Mouse (Mus musculus): ENCODE measurements around the gene Krtap4-8. TPM values are rescaled to one million over a fixed set of nuclear protein-coding genes. Genes with fewer than 3 reads are reported as not detected.

Krtap4-8 gene
- polyA plus RNA-seq, 1 experiment from 2014 or later = not detected

DNA sequence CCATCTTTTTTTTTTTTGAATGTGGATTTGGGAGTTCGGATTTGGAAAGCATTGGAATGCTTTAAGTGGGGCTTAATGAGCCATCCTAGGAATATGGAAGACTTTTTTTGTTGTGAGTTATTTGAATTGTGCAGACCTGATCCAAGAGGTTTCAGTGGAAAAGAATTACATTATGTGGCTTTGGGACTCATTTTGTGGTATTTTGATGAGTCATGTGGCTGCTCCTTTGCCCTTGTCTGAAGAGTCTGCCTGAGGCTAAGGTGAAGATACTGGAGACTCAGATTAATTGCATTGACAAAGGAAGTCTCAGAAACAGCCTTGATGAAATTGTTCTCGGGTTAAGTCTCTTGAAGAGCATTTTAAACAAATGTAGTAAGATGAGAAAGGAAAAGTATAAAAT, 12.1 kb downstream of the Krtap4-8 start:
- H3K4me2 ChIP-seq (ENCODE audit: low read length) = no peak overlapping the region
- no peaks in the 10 kb centered on the region for H3K9me3 ChIP-seq (replicated peaks; ENCODE audit: control insufficient read depth, low read length, poor library complexity, severe bottlenecking)
- H3K4me3 ChIP-seq (ENCODE audit: low read depth, low read length) = no peak overlapping the region
- no peaks in the 10 kb centered on the region for H3K36me3 ChIP-seq (ENCODE audit: control insufficient read depth, insufficient read depth, low read length)
- no peaks in the 10 kb centered on the region for H3K27me3 ChIP-seq (ENCODE audit: control insufficient read depth, insufficient read depth, low read depth, low read length)
- WGBS = 69% methylated on average over 2 of the region's 2 CpGs
- no peak for ATAC-seq
- no peak overlapping the region for H3K9ac ChIP-seq (ENCODE audit: low read depth, low read length)
- H3K27ac ChIP-seq (ENCODE audit: low read length) = no peak overlapping the region
- H3K4me1 ChIP-seq (ENCODE audit: control insufficient read depth, insufficient read depth, low read length) = no peaks in the 10 kb centered on the region

DNA sequence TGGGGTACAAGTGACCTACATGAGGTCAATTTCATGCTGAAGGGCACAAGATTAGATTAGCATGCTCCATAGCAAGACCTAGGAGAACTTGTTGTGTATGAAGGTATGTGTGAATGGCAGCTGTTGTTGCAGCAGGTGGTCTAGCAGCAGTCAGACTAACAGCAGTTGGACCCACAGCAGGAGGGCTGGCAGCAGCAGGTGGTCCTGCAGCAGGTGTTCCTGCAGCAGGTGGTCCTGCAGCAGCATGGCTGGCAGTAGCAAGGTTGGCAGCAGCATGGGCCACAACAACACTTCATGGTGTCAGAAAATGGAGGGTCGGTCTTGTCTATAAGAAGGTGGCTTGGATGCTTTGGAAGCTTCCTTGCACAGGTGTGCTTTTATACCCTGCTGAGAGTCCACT, 21.6 kb downstream of the Krtap4-8 start:
- Histone ChIP-seq H3K4me1 (ENCODE audit: control insufficient read depth, insufficient read depth, low read length) (no peaks in the 10 kb centered on the region), H3K27ac (ENCODE audit: low read length) (no peak overlapping the region), H3K4me2 (ENCODE audit: low read length) (no peak overlapping the region), H3K4me3 (ENCODE audit: low read depth, low read length) (no peak overlapping the region), H3K9ac (ENCODE audit: low read depth, low read length) (no peak overlapping the region), H3K36me3 (ENCODE audit: control insufficient read depth, insufficient read depth, low read length) (no peaks in the 10 kb centered on the region), H3K27me3 (ENCODE audit: control insufficient read depth, insufficient read depth, low read depth, low read length) (no peaks in the 10 kb centered on the region), H3K9me3 (replicated peaks; ENCODE audit: control insufficient read depth, low read length, poor library complexity, severe bottlenecking) (no peaks in the 10 kb centered on the region)
- 84% methylated on average over 1 of the region's 1 CpGs for WGBS
- ATAC-seq = no peak

DNA sequence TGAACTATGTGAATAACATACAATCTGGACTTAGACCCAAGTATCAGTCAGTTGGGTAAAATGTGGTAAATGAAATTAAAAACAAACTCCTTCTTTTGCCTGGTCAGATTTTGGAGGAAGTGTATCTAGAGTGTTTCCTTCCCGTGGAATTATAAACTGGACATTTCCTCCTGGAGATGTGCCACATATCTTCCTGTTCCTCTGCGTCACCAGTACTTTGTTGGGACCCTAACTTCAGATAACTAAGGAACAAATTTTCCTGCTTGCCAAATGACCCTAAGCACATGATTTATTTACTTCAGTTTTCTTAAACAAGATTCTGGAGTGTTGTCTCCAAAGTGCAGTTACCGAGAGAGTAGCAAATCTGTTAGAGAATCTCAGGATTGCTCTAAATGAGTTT, 36.5 kb downstream of the Krtap4-8 start:
- WGBS = 91% methylated on average over 3 of the region's 3 CpGs
- Histone ChIP-seq H3K4me1 (ENCODE audit: control insufficient read depth, insufficient read depth, low read length) (no peaks in the 10 kb centered on the region), H3K27me3 (ENCODE audit: control insufficient read depth, insufficient read depth, low read depth, low read length) (no peaks in the 10 kb centered on the region), H3K4me3 (ENCODE audit: low read depth, low read length) (no peak overlapping the region), H3K27ac (ENCODE audit: low read length) (no peak overlapping the region), H3K9me3 (replicated peaks; ENCODE audit: control insufficient read depth, low read length, poor library complexity, severe bottlenecking) (no peaks in the 10 kb centered on the region), H3K36me3 (ENCODE audit: control insufficient read depth, insufficient read depth, low read length) (no peaks in the 10 kb centered on the region), H3K4me2 (ENCODE audit: low read length) (no peak overlapping the region), H3K9ac (ENCODE audit: low read depth, low read length) (no peak overlapping the region)
- ATAC-seq = no peak

DNA sequence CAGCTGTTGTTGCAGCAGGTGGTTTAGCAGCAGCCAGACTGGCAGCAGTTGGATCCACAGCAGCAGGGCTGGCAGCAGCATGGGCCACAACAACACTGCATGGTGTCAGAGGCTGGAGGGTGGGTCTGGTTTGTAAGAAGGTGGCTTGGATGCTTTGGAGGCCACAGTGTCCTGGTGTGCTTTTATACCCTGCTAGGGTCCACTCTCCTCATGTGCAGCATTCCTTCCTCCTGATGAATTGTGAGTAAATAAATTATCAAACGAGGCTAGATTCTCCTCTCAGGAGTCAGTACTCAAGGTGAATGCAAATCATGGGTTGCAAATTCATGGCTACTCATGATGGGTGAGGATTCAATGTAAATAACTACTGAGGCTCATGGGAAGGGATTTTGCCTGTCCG, 46.3 kb downstream of the Krtap4-8 start, which contains the start of gene Gm14180:
Gm14180 (minus strand) TSS at position 101 of the 400 bp plus-strand sequence.
- Histone ChIP-seq H3K36me3 (ENCODE audit: control insufficient read depth, insufficient read depth, low read length) (no peaks in the 10 kb centered on the region), H3K4me2 (ENCODE audit: low read length) (no peak within 1 kb of the TSS), H3K27me3 (ENCODE audit: control insufficient read depth, insufficient read depth, low read depth, low read length) (no peaks in the 10 kb centered on the region), H3K4me3 (ENCODE audit: low read depth, low read length) (no peak within 1 kb of the TSS), H3K27ac (ENCODE audit: low read length) (no peak within 1 kb of the TSS), H3K4me1 (ENCODE audit: control insufficient read depth, insufficient read depth, low read length) (no peaks in the 10 kb centered on the region), H3K9ac (ENCODE audit: low read depth, low read length) (no peak within 1 kb of the TSS), H3K9me3 (replicated peaks; ENCODE audit: control insufficient read depth, low read length, poor library complexity, severe bottlenecking) (no peaks in the 10 kb centered on the region)
- no peak for ATAC-seq
- WGBS = 70% methylated on average over 2 of the region's 2 CpGs

Other genes starting within 250 kb of the Krtap4-8 start
- not detected in 2 replicates for gene Krt40, start 237.5 kb downstream of the Krtap4-8 start, polyA plus RNA-seq (2015; fragmentation: Nextera tagmentation; extraction: Ambion mirVana)
- gene Krtap3-3, start 229.8 kb downstream of the Krtap4-8 start, polyA plus RNA-seq (2015; fragmentation: Nextera tagmentation; extraction: Ambion mirVana) = not detected in 2 replicates
- not detected in 2 replicates for gene Krtap3-2, start 223.9 kb downstream of the Krtap4-8 start, polyA plus RNA-seq (2015; fragmentation: Nextera tagmentation; extraction: Ambion mirVana)
- not detected in 2 replicates for gene Gm11939, start 221.2 kb downstream of the Krtap4-8 start, polyA plus RNA-seq (2015; fragmentation: Nextera tagmentation; extraction: Ambion mirVana)
- not detected in 2 replicates for gene Krtap3-1, start 214.1 kb downstream of the Krtap4-8 start, polyA plus RNA-seq (2015; fragmentation: Nextera tagmentation; extraction: Ambion mirVana)
- gene Krtap1-5, start 199.7 kb downstream of the Krtap4-8 start, polyA plus RNA-seq (2015; fragmentation: Nextera tagmentation; extraction: Ambion mirVana) = not detected in 2 replicates
- gene Krtap1-4, start 197.1 kb downstream of the Krtap4-8 start, polyA plus RNA-seq (2015; fragmentation: Nextera tagmentation; extraction: Ambion mirVana) = not detected in 2 replicates
- gene Krtap1-3, start 189.4 kb downstream of the Krtap4-8 start, polyA plus RNA-seq (2015; fragmentation: Nextera tagmentation; extraction: Ambion mirVana) = not detected in 2 replicates
- not detected in 2 replicates for gene Krtap9-3, start 182.6 kb downstream of the Krtap4-8 start, polyA plus RNA-seq (2015; fragmentation: Nextera tagmentation; extraction: Ambion mirVana)
- not detected in 2 replicates for gene Gm11938, start 177.4 kb downstream of the Krtap4-8 start, polyA plus RNA-seq (2015; fragmentation: Nextera tagmentation; extraction: Ambion mirVana)
- not detected in 2 replicates for gene Gm11937, start 170.5 kb downstream of the Krtap4-8 start, polyA plus RNA-seq (2015; fragmentation: Nextera tagmentation; extraction: Ambion mirVana)
- gene Krtap2-4, start 165.9 kb downstream of the Krtap4-8 start, polyA plus RNA-seq (2015; fragmentation: Nextera tagmentation; extraction: Ambion mirVana) = not detected in 2 replicates
- gene Gm11562, start 160.3 kb downstream of the Krtap4-8 start, polyA plus RNA-seq (2015; fragmentation: Nextera tagmentation; extraction: Ambion mirVana) = not detected in 2 replicates
- gene Krtap4-1, start 152.5 kb downstream of the Krtap4-8 start, polyA plus RNA-seq (2015; fragmentation: Nextera tagmentation; extraction: Ambion mirVana) = not detected in 2 replicates
- 0.25 TPM in 1 of 2 replicates, not detected in the other for gene Krtap4-2, start 145.6 kb downstream of the Krtap4-8 start, polyA plus RNA-seq (2015; fragmentation: Nextera tagmentation; extraction: Ambion mirVana)
- not detected in 2 replicates for gene Krtap4-7, start 136.6 kb downstream of the Krtap4-8 start, polyA plus RNA-seq (2015; fragmentation: Nextera tagmentation; extraction: Ambion mirVana)
- gene Gm11555, start 130.5 kb downstream of the Krtap4-8 start, polyA plus RNA-seq (2015; fragmentation: Nextera tagmentation; extraction: Ambion mirVana) = not detected in 2 replicates
- gene Gm11563, start 121.7 kb downstream of the Krtap4-8 start, polyA plus RNA-seq (2015; fragmentation: Nextera tagmentation; extraction: Ambion mirVana) = not detected in 2 replicates
- gene Krtap4-6, start 114.7 kb downstream of the Krtap4-8 start, polyA plus RNA-seq (2015; fragmentation: Nextera tagmentation; extraction: Ambion mirVana) = not detected in 2 replicates
- gene Gm14190, start 90.0 kb downstream of the Krtap4-8 start, polyA plus RNA-seq (2015; fragmentation: Nextera tagmentation; extraction: Ambion mirVana) = not detected in 2 replicates
- not detected in 2 replicates for gene Gm14180, start 46.4 kb downstream of the Krtap4-8 start, polyA plus RNA-seq (2015; fragmentation: Nextera tagmentation; extraction: Ambion mirVana)
- not detected in 2 replicates for gene Gm11595, start 7.8 kb downstream of the Krtap4-8 start, polyA plus RNA-seq (2015; fragmentation: Nextera tagmentation; extraction: Ambion mirVana)
- not detected in 2 replicates for gene Krtap4-9, start 4.5 kb upstream of the Krtap4-8 start, polyA plus RNA-seq (2015; fragmentation: Nextera tagmentation; extraction: Ambion mirVana)
- not detected in 2 replicates for gene Gm11596, start 12.8 kb upstream of the Krtap4-8 start, polyA plus RNA-seq (2015; fragmentation: Nextera tagmentation; extraction: Ambion mirVana)
- gene Gm11569, start 18.2 kb upstream of the Krtap4-8 start, polyA plus RNA-seq (2015; fragmentation: Nextera tagmentation; extraction: Ambion mirVana) = not detected in 2 replicates
- gene Gm11554, start 23.7 kb upstream of the Krtap4-8 start, polyA plus RNA-seq (2015; fragmentation: Nextera tagmentation; extraction: Ambion mirVana) = not detected in 2 replicates
- gene Krtap4-13, start 29.2 kb upstream of the Krtap4-8 start, polyA plus RNA-seq (2015; fragmentation: Nextera tagmentation; extraction: Ambion mirVana) = not detected in 2 replicates
- not detected in 2 replicates for gene Gm11564, start 35.0 kb upstream of the Krtap4-8 start, polyA plus RNA-seq (2015; fragmentation: Nextera tagmentation; extraction: Ambion mirVana)
- gene 2300003K06Rik, start 57.4 kb upstream of the Krtap4-8 start, polyA plus RNA-seq (2015; fragmentation: Nextera tagmentation; extraction: Ambion mirVana) = not detected in 2 replicates
- gene Krtap4-16, start 70.9 kb upstream of the Krtap4-8 start, polyA plus RNA-seq (2015; fragmentation: Nextera tagmentation; extraction: Ambion mirVana) = not detected in 2 replicates
- gene Gm11568, start 77.2 kb upstream of the Krtap4-8 start, polyA plus RNA-seq (2015; fragmentation: Nextera tagmentation; extraction: Ambion mirVana) = not detected in 2 replicates
- gene Gm11559, start 83.8 kb upstream of the Krtap4-8 start, polyA plus RNA-seq (2015; fragmentation: Nextera tagmentation; extraction: Ambion mirVana) = not detected in 2 replicates
- not detected in 2 replicates for gene Krtap9-1, start 92.7 kb upstream of the Krtap4-8 start, polyA plus RNA-seq (2015; fragmentation: Nextera tagmentation; extraction: Ambion mirVana)
- not detected in 2 replicates for gene Gm11567, start 98.5 kb upstream of the Krtap4-8 start, polyA plus RNA-seq (2015; fragmentation: Nextera tagmentation; extraction: Ambion mirVana)
- not detected in 2 replicates for gene Krtap31-1, start 127.2 kb upstream of the Krtap4-8 start, polyA plus RNA-seq (2015; fragmentation: Nextera tagmentation; extraction: Ambion mirVana)
- not detected in 2 replicates for gene Gm11565, start 134.0 kb upstream of the Krtap4-8 start, polyA plus RNA-seq (2015; fragmentation: Nextera tagmentation; extraction: Ambion mirVana)
- not detected in 2 replicates for gene Krtap31-2, start 155.6 kb upstream of the Krtap4-8 start, polyA plus RNA-seq (2015; fragmentation: Nextera tagmentation; extraction: Ambion mirVana)
- gene Krtap9-5, start 167.8 kb upstream of the Krtap4-8 start, polyA plus RNA-seq (2015; fragmentation: Nextera tagmentation; extraction: Ambion mirVana) = not detected in 2 replicates
- not detected in 2 replicates for gene Krtap29-1, start 198.3 kb upstream of the Krtap4-8 start, polyA plus RNA-seq (2015; fragmentation: Nextera tagmentation; extraction: Ambion mirVana)
- 0.17 TPM in 1 of 2 replicates, not detected in the other for gene Krtap16-1, start 205.9 kb upstream of the Krtap4-8 start, polyA plus RNA-seq (2015; fragmentation: Nextera tagmentation; extraction: Ambion mirVana)
- 0.84 and 1.4 TPM in 2 replicates for gene Krtap17-1, start 213.3 kb upstream of the Krtap4-8 start, polyA plus RNA-seq (2015; fragmentation: Nextera tagmentation; extraction: Ambion mirVana)
- not detected in 2 replicates for gene Krt33a, start 235.5 kb upstream of the Krtap4-8 start, polyA plus RNA-seq (2015; fragmentation: Nextera tagmentation; extraction: Ambion mirVana)
- 0.11 TPM in 1 of 2 replicates, not detected in the other for gene Krt33b, start 249.2 kb upstream of the Krtap4-8 start, polyA plus RNA-seq (2015; fragmentation: Nextera tagmentation; extraction: Ambion mirVana)